Mouse (Mus musculus) ovary, postnatal 36 days (tissue): ENCODE data around the gene Olfr110.
"Not testable (repeated sequence)": the region's sequence is repeated elsewhere in the genome, so short reads cannot be mapped to it uniquely, and the experiment has no call there.

Experiments used
- DNase-seq: peaks from one replicate; pipeline ENCODE4 v3.0.0; 2022; ENCODE audit warnings: low spot score, mixed read lengths

Olfr110 gene

DNA sequence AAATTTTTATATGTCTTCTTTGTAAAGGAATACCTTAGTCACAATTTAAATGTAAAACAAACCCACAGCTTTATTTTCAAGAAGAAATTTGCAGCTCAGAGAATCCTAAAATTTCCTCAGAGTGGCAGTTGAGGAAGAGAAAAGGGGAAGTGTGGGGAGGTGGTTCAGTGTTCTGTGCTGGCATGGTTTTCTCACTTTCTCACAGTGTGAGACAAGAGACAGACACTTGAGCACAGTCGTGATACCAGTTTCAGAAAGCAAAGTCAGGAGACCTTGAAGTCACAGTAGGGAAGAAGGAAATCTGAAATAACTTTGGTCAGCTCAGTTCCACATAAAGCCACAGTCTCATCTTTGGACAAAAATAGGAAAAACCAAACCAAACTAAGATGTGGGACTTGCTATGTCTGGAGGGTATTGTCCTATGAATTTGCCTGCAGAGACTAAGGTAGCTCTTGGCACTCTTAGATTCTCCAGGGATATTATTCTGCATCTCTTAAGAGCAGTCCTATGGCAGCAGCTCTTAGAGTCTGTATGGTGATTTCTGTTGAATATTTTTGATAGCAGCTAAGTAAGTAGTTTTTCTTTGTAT is at the start of gene Olfr110:
Gene Olfr110 (plus strand): TSS at position 539 of the 589 bp plus-strand sequence.
- DNase-seq = no peak

DNA sequence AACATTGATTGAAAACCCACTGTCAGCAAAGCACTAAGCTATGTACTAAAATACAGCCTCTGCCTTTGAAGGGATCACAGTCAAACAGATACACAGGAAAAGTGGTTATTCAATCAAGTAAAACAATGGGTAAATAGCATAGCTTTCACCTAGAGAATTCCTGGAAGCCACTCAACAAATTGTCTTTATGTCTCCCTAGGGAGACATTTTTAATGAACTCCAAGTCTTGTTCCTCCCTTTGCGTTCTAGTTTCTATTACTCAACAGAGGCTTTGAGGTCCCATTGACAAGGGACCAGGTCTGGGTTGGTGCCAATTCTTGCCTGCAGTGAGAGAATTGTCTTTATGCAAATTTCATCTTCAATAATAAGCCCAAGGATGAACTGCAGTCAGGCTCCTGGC is 47.1 kb upstream of the Olfr110 start, which contains the start of gene Olfr108:
Gene Olfr108 (plus strand): TSS at position 301 of the 400 bp plus-strand sequence.
- DNase-seq = no peak

DNA sequence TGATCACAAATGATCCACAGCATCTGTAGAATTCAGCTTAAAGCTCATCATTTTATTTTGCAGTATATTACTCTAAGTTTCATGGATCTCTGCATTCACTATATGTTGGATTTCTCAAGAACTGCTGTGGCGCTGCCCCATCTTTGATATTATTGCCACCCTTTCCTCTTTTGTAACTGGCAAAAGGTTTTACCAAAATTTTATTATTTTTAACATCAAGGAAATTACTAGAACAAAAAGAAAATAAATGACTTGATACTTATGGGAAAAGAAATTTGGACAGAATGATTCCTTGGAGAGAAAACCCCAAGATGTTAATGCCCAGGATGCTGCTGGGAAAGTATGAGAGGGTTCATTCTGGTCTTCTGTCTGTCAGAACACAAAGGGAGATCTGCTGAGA is 33.7 kb upstream of the Olfr110 start, which contains the start of gene Olfr109:
Gene Olfr109 (plus strand): TSS at position 301 of the 400 bp plus-strand sequence.
- no peak for DNase-seq

DNA sequence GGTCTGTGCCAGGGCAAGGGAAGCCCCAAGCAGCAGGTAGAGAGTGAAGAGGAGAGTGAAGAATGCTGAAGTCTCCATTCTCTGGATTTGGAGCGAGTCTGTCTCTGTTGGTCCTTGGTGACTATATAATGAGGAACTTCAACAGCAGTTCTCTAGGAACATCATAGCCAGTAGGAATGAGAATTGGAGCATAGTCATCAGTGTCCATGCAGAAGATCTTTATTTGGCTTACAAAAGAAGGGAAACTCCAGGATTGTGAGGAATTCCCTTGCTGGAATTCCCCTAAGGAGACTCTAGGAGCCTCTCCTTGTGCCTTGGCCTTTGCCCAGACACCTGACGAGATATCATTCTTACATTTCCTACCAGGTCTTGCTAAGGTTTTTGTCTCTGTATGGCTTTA is 8.8 kb upstream of the Olfr110 start, which contains the start of gene H2-M2:
Gene H2-M2 (minus strand): TSS at position 101 of the 400 bp plus-strand sequence.
- DNase-seq = no peak

DNA sequence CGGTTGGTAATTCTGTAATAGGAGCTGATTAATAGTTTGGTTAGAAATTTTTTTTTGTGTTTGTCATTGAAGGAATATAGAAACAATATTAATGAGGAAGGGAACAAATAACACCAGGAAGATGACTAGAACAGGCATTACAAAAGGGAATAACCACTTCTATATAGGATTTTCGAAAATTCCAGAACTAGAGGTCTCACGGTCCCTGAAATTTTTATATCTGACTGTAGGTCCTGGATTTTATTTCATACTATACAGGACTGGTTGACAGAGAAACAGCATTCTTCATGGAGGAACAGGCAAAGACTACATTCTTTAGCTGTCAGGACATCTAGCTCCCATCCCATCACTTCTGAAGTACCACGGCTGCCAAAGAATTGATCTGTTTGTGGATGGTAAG is 15.5 kb downstream of the Olfr110 start, which contains the start of gene Olfr111:
Gene Olfr111 (plus strand): TSS at position 301 of the 400 bp plus-strand sequence.
- DNase-seq = no peak

DNA sequence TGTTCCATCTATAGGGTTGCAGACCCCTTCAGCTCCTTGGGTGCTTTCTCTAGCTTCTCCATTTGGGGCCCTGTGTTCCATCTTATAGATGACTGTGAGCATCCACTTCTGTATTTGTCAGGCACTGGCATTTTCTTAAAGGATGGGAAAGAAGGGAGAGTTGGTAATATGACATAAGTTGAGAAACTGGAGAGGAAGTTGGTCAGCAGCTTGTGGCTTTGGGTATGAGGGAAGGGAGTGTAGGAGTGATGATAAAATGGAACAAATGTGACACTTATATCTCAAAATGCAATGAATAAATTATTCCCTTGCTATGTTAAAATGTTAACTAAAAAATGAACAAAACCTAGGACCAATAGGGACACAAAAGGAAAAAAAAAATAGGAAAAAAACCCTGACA is 32.3 kb downstream of the Olfr110 start:
- DNase-seq = not testable (repeated sequence)

DNA sequence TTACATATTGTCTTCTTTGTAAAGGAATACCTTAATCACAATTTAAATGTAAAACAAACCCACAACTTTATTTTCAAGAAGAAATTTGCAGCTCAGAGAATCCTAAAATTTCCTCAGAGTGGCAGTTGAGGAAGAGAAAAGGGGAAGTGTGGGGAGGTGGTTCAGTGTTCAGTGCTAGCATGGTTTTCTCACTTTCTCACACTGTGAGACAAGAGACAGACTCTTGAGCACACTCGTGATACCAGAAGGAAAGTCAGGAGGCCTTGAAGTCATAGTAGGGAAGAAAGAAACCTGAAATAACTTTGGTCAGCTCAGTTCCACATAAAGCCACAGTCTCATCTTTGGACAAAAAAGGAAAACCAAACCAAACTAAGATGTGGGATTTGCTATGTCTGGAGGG is 33.2 kb downstream of the Olfr110 start:
- not testable (repeated sequence) for DNase-seq

DNA sequence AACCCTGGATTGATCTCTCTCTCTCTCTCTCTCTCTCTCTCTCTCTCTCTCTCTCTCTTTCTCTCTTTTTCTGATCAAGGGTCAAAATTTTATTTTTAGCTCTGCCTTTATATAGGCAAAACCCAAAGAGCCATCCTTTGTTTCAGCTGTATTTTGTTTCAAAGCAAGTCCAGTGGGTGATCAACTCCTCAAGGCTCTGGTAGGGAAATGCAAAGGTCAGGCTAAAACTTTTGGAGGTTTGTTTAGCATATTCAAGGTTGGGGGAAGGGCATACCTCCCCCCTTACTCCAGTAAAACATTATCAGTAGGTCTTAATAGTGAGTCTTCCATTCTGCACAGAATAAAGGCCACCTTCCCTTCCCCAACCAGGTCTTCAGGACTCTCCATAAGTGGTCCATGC is 42.9 kb downstream of the Olfr110 start:
- DNase-seq = no peak

DNA sequence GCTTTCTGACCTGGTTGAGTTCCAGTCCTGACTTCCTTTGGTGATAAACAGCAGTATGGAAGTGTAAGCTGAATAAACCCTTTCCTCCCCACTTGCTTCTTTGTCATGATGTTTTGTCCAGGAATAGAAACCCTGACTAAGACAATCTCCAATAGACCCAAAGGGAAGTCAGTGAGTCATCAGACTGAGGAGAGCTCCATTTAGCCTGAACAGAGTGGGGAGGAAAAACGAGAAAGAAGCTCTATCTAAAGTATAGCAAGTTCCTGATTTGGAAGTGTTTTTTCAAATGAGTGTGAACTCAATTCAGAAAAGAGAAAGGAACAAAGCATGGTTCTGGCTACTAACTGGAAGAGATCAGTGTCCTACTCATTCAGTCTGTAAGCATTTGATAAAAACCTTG is 46.1 kb downstream of the Olfr110 start:
- DNase-seq = not testable (repeated sequence)

DNA sequence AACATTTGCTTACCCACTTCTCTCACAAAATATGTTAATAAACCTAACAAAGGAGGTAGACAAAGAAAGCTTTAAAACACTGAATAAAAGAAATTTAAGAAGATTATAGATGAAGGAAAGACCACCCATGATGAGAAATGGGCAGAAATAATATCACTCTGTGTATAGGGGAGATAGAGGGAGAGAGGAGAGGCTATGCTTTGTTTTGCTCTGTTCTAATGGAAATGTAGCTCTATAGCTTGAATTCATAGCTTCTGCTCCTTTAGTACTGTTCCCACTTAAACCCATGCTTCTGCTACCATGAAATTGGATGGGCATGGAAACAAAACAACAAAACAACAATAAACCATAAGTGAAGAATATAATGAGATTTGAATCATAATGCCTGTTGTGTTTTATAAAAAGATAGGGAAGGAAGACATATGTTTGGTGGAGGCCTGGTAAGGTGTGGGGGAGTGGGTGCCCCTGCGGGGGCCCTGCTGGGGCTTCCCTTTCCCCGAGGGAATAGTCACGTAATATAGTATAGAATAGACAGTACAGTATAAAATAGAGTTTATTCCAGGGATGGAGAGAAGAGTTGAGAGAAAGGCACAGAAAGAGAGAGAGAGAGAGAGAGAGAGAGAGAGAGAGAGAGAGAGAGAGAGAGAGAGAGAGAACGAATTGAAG is 49.3 kb downstream of the Olfr110 start:
- no peak for DNase-seq

DNA sequence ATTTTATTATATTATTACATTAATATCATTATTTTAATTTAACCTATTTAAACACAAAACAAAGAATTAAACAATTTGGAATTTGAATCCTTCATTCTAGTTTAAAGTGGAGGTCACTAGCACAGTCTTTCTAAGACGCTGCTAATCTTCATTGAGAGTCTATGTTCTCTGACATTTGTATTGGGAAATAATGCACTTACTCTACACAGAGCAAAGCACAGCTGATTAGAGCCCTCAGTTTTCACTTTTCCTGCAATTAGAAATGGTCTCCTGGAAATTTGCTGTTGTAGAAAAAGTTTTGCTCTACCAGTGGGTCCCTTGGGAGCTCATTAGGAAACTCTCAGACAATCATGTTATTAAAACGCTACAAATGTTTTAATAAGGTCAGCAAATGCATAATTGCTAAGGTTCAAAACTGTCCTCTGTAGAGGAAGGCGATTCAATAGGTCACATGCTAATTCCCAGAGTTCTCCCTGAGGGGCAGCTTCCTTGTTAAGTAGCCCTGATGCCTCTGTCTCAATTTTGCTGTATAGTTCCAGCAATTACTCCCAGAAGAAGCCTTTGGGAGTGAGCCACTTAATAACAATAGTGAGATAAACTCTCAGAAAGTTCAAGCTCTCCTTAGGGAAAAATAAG is 51.6 kb downstream of the Olfr110 start:
- no peak for DNase-seq
